Mouse (Mus musculus): ENCODE measurements at regions not wholly inside any gene's neighbourhood (a gene's known extent, or its start where the extent isn't known, plus 50 kb on each side); places are given as distances from the start of the nearest gene placed in this dataset.
"Not testable (repeated sequence)": the region's sequence is repeated elsewhere in the genome, so short reads cannot be mapped to it uniquely, and the experiment has no call there.

- not testable (repeated sequence) for DNase-seq
Observed at GRCm38 (mm10) chr1:109811191-109811590, 171.0 kb upstream of the Cdh7 start.

- no peak for DNase-seq
Observed at GRCm38 (mm10) chr1:109850591-109850990, 131.6 kb upstream of the Cdh7 start.

GRCm38 (mm10) chr1:109898652-109899051, 83.6 kb upstream of the Cdh7 start:
- DNase-seq, result no peak

GRCm38 (mm10) chr1:109929483-109930255, 52.6 kb upstream of the Cdh7 start:
- peak; percentile 6 for DNase-seq

Measured in layer of hippocampus, adult 9-11 months (tissue).